Mouse (Mus musculus): ENCODE measurements around the gene Afmid. TPM values are rescaled to one million over a fixed set of nuclear protein-coding genes. Genes with fewer than 3 reads are reported as not detected.

Gene Afmid
- 5.8 and 6.1 TPM in 2 replicates for polyA plus RNA-seq (2015; fragmentation: Nextera tagmentation; extraction: Ambion mirVana)

GRCm38 (mm10) chr11:117825333-117826101 lies at the start of gene Afmid, which contains the start of gene Tk1:
Gene Afmid (plus strand): TSS chr11:117825924.
Gene Tk1 (minus strand): TSS chr11:117826092.
- H3K27me3 ChIP-seq (ENCODE audit: insufficient read depth, low read length), result no peaks in the 10 kb centered on the region
- peaks cover 70% of the 10 kb centered on the region for H3K4me1 ChIP-seq (ENCODE audit: insufficient read depth, low read length)
- 0% methylated on average over 33 of the region's 34 CpGs for WGBS
- H3K9me3 ChIP-seq (ENCODE audit: low read length), result no peaks in the 10 kb centered on the region
- ATAC-seq (ENCODE audit: low FRiP score, low TSS enrichment), result peak; percentile 53
- H3K4me2 ChIP-seq (replicated peaks; ENCODE audit: low read depth, low read length), result peak within 1 kb of the TSS; percentile 87
- peak within 1 kb of the TSS; percentile 92 for H3K27ac ChIP-seq (ENCODE audit: low read length)
- H3K4me3 ChIP-seq (ENCODE audit: low read length), result peak within 1 kb of the TSS; percentile 70
- peaks cover 13% of the 10 kb centered on the region for H3K36me3 ChIP-seq (ENCODE audit: insufficient read depth, low read length)
- peak within 1 kb of the TSS; percentile 84 for H3K9ac ChIP-seq (replicated peaks; ENCODE audit: low read length)

- Histone ChIP-seq H3K9me3 (ENCODE audit: low read length) (no peaks in the 10 kb centered on the region), H3K27ac (ENCODE audit: low read length) (no peak overlapping the region), H3K4me1 (ENCODE audit: insufficient read depth, low read length) (peaks cover 26% of the 10 kb centered on the region), H3K4me2 (replicated peaks; ENCODE audit: low read depth, low read length) (no peak overlapping the region), H3K36me3 (ENCODE audit: insufficient read depth, low read length) (peaks cover 25% of the 10 kb centered on the region), H3K4me3 (ENCODE audit: low read length) (no peak overlapping the region), H3K9ac (replicated peaks; ENCODE audit: low read length) (no peak overlapping the region), H3K27me3 (ENCODE audit: insufficient read depth, low read length) (no peaks in the 10 kb centered on the region)
- 83% methylated on average over 14 of the region's 14 CpGs for WGBS
- ATAC-seq (ENCODE audit: low FRiP score, low TSS enrichment), result no peak
Measured at GRCm38 (mm10) chr11:117776085-117776792, 49.5 kb upstream of the Afmid start.

GRCm38 (mm10) chr11:117777111-117777510 lies 48.6 kb upstream of the Afmid start:
- no peak for ATAC-seq (ENCODE audit: low FRiP score, low TSS enrichment)
- peaks cover 25% of the 10 kb centered on the region for H3K36me3 ChIP-seq (ENCODE audit: insufficient read depth, low read length)
- H3K27me3 ChIP-seq (ENCODE audit: insufficient read depth, low read length), result no peaks in the 10 kb centered on the region
- no peak overlapping the region for H3K9ac ChIP-seq (replicated peaks; ENCODE audit: low read length)
- no peak overlapping the region for H3K4me2 ChIP-seq (replicated peaks; ENCODE audit: low read depth, low read length)
- no peak overlapping the region for H3K4me3 ChIP-seq (ENCODE audit: low read length)
- H3K27ac ChIP-seq (ENCODE audit: low read length), result no peak overlapping the region
- 85% methylated on average over 5 of the region's 5 CpGs for WGBS
- H3K9me3 ChIP-seq (ENCODE audit: low read length), result no peaks in the 10 kb centered on the region
- peaks cover 35% of the 10 kb centered on the region for H3K4me1 ChIP-seq (ENCODE audit: insufficient read depth, low read length)

- Histone ChIP-seq H3K4me1 (ENCODE audit: insufficient read depth, low read length) (peaks cover 40% of the 10 kb centered on the region), H3K27me3 (ENCODE audit: insufficient read depth, low read length) (no peaks in the 10 kb centered on the region), H3K4me2 (replicated peaks; ENCODE audit: low read depth, low read length) (no peak overlapping the region), H3K9ac (replicated peaks; ENCODE audit: low read length) (no peak overlapping the region), H3K36me3 (ENCODE audit: insufficient read depth, low read length) (peaks cover 17% of the 10 kb centered on the region), H3K9me3 (ENCODE audit: low read length) (no peaks in the 10 kb centered on the region), H3K27ac (ENCODE audit: low read length) (no peak overlapping the region), H3K4me3 (ENCODE audit: low read length) (no peak overlapping the region)
- no peak for ATAC-seq (ENCODE audit: low FRiP score, low TSS enrichment)
- WGBS, result 95% methylated on average over 11 of the region's 11 CpGs
Measured at GRCm38 (mm10) chr11:117778031-117778430, 47.7 kb upstream of the Afmid start.

GRCm38 (mm10) chr11:117778851-117779433 lies 46.8 kb upstream of the Afmid start:
- peak overlapping the region; percentile 65 for H3K4me3 ChIP-seq (ENCODE audit: low read length)
- H3K27me3 ChIP-seq (ENCODE audit: insufficient read depth, low read length), result no peaks in the 10 kb centered on the region
- peak overlapping the region; percentile 89 for H3K27ac ChIP-seq (ENCODE audit: low read length)
- H3K36me3 ChIP-seq (ENCODE audit: insufficient read depth, low read length), result peaks cover 12% of the 10 kb centered on the region
- peak overlapping the region; percentile 97 for H3K4me2 ChIP-seq (replicated peaks; ENCODE audit: low read depth, low read length)
- H3K4me1 ChIP-seq (ENCODE audit: insufficient read depth, low read length), result peaks cover 46% of the 10 kb centered on the region
- WGBS, result 23% methylated on average over 12 of the region's 12 CpGs
- H3K9me3 ChIP-seq (ENCODE audit: low read length), result no peaks in the 10 kb centered on the region
- peak; percentile 9; the same call in 1 of the 2 replicates for ATAC-seq (ENCODE audit: low FRiP score, low TSS enrichment)
- H3K9ac ChIP-seq (replicated peaks; ENCODE audit: low read length), result peak overlapping the region; percentile 85

- Histone ChIP-seq H3K9ac (replicated peaks; ENCODE audit: low read length) (peak overlapping the region; percentile 85), H3K27ac (ENCODE audit: low read length) (peak overlapping the region; percentile 89), H3K4me2 (replicated peaks; ENCODE audit: low read depth, low read length) (peak overlapping the region; percentile 97), H3K4me1 (ENCODE audit: insufficient read depth, low read length) (peaks cover 46% of the 10 kb centered on the region), H3K4me3 (ENCODE audit: low read length) (peak overlapping the region; percentile 65), H3K9me3 (ENCODE audit: low read length) (no peaks in the 10 kb centered on the region), H3K27me3 (ENCODE audit: insufficient read depth, low read length) (no peaks in the 10 kb centered on the region), H3K36me3 (ENCODE audit: insufficient read depth, low read length) (peaks cover 10% of the 10 kb centered on the region)
- WGBS, result under 1% methylated on average over 38 of the region's 38 CpGs
- peak; percentile 43 for ATAC-seq (ENCODE audit: low FRiP score, low TSS enrichment)
Measured at GRCm38 (mm10) chr11:117779434-117780198, 46.1 kb upstream of the Afmid start.

- Histone ChIP-seq H3K27ac (ENCODE audit: low read length) (peak overlapping the region; percentile 89), H3K36me3 (ENCODE audit: insufficient read depth, low read length) (peaks cover 5% of the 10 kb centered on the region), H3K4me1 (ENCODE audit: insufficient read depth, low read length) (peaks cover 46% of the 10 kb centered on the region), H3K4me3 (ENCODE audit: low read length) (peak overlapping the region; percentile 65), H3K9me3 (ENCODE audit: low read length) (no peaks in the 10 kb centered on the region), H3K9ac (replicated peaks; ENCODE audit: low read length) (peak overlapping the region; percentile 85), H3K4me2 (replicated peaks; ENCODE audit: low read depth, low read length) (peak overlapping the region; percentile 97), H3K27me3 (ENCODE audit: insufficient read depth, low read length) (no peaks in the 10 kb centered on the region)
- peak; percentile 17; the same call in 1 of the 2 replicates for ATAC-seq (ENCODE audit: low FRiP score, low TSS enrichment)
- WGBS, result under 1% methylated on average over 17 of the region's 17 CpGs
Measured at GRCm38 (mm10) chr11:117780199-117780515, 45.6 kb upstream of the Afmid start.

GRCm38 (mm10) chr11:117780582-117781111 lies 45.1 kb upstream of the Afmid start:
- Histone ChIP-seq H3K9me3 (ENCODE audit: low read length) (no peaks in the 10 kb centered on the region), H3K36me3 (ENCODE audit: insufficient read depth, low read length) (peaks cover under 1% of the 10 kb centered on the region; the same call in 1 of the 2 replicates), H3K9ac (replicated peaks; ENCODE audit: low read length) (peak overlapping the region; percentile 85), H3K4me3 (ENCODE audit: low read length) (peak overlapping the region; percentile 65), H3K4me2 (replicated peaks; ENCODE audit: low read depth, low read length) (peak overlapping the region; percentile 97), H3K27ac (ENCODE audit: low read length) (peak overlapping the region; percentile 89), H3K4me1 (ENCODE audit: insufficient read depth, low read length) (peaks cover 46% of the 10 kb centered on the region), H3K27me3 (ENCODE audit: insufficient read depth, low read length) (no peaks in the 10 kb centered on the region)
- peak; percentile 71 for ATAC-seq (ENCODE audit: low FRiP score, low TSS enrichment)
- WGBS, result under 1% methylated on average over 19 of the region's 19 CpGs

- Histone ChIP-seq H3K4me2 (replicated peaks; ENCODE audit: low read depth, low read length) (peak overlapping the region; percentile 97), H3K27me3 (ENCODE audit: insufficient read depth, low read length) (no peaks in the 10 kb centered on the region), H3K36me3 (ENCODE audit: insufficient read depth, low read length) (no peaks in the 10 kb centered on the region), H3K27ac (ENCODE audit: low read length) (peak overlapping the region; percentile 89), H3K4me3 (ENCODE audit: low read length) (peak overlapping the region; percentile 65), H3K4me1 (ENCODE audit: insufficient read depth, low read length) (peaks cover 46% of the 10 kb centered on the region), H3K9ac (replicated peaks; ENCODE audit: low read length) (peak overlapping the region; percentile 54), H3K9me3 (ENCODE audit: low read length) (no peaks in the 10 kb centered on the region)
- no peak for ATAC-seq (ENCODE audit: low FRiP score, low TSS enrichment)
- 12% methylated on average over 18 of the region's 18 CpGs for WGBS
Measured at GRCm38 (mm10) chr11:117781199-117781821, 44.4 kb upstream of the Afmid start.

Measured in kidney, embryonic 16.5 days (tissue).